Mouse (Mus musculus) MEL (cell line): ENCODE results near the gene Ube2h.

ENCODE experiments used
- BHLHE40 ChIP-seq: IDR thresholded peaks from 2 replicates; pipeline ENCODE4 v1.6.1; 2012; ENCODE audit warnings: low read depth, mild to moderate bottlenecking, inconsistent platforms, low read length, improper control_type of control experiment, borderline replicate concordance
- CTCF ChIP-seq, 3 experiments: IDR thresholded peaks in 2 of 3; conservative IDR thresholded peaks in 1 of 3; 2 replicates each; pipeline ENCODE4 v1.5.1; 2011 to 2012; ENCODE audit warnings: low read length in 3 of 3, low read depth in 2 of 3, mild to moderate bottlenecking in 2 of 3, improper control_type of control experiment in 1 of 3, inconsistent platforms in 1 of 3, mixed read lengths in 1 of 3, moderate library complexity in 1 of 3; ENCODE audit not compliant: control insufficient read depth in 1 of 3, insufficient read depth in 1 of 3, poor library complexity in 1 of 3, severe bottlenecking in 1 of 3
- EP300 ChIP-seq, 2 experiments: IDR thresholded peaks; 2 replicates each; pipeline ENCODE4 v1.6.1; 2011; ENCODE audit warnings: improper control_type of control experiment in 2 of 2, low read length in 2 of 2, low read depth in 1 of 2, mild to moderate bottlenecking in 1 of 2
- GATA1 ChIP-seq: IDR thresholded peaks from 2 replicates; pipeline ENCODE4 v1.6.1; 2011; ENCODE audit warnings: low read depth, low read length, improper control_type of control experiment
- MYB ChIP-seq: IDR thresholded peaks from 2 replicates; pipeline ENCODE4 v1.6.1; 2011; ENCODE audit warnings: mild to moderate bottlenecking, low read depth, low read length, improper control_type of control experiment
- POLR2A ChIP-seq, 2 experiments: IDR thresholded peaks; 2 replicates each; pipeline ENCODE4 v1.6.1; 2011 to 2012; ENCODE audit warnings: low read length in 2 of 2, mild to moderate bottlenecking in 2 of 2, control low read depth in 1 of 2, improper control_type of control experiment in 1 of 2, low read depth in 1 of 2, moderate library complexity in 1 of 2; ENCODE audit not compliant: control insufficient read depth in 1 of 2, insufficient read depth in 1 of 2, poor library complexity in 1 of 2
- SMC3 ChIP-seq: IDR thresholded peaks from 2 replicates; pipeline ENCODE4 v1.6.1; 2011; ENCODE audit warnings: low read depth, low read length, improper control_type of control experiment
- TCF12 ChIP-seq: IDR thresholded peaks from 2 replicates; pipeline ENCODE4 v1.6.1; 2014; ENCODE audit warnings: low read depth, mild to moderate bottlenecking, inconsistent platforms, low read length, improper control_type of control experiment, moderate library complexity
- ZC3H11A ChIP-seq: IDR thresholded peaks from 2 replicates; pipeline ENCODE4 v1.6.1; 2012; ENCODE audit warnings: low read depth, mild to moderate bottlenecking, inconsistent platforms, low read length, improper control_type of control experiment

DNA sequence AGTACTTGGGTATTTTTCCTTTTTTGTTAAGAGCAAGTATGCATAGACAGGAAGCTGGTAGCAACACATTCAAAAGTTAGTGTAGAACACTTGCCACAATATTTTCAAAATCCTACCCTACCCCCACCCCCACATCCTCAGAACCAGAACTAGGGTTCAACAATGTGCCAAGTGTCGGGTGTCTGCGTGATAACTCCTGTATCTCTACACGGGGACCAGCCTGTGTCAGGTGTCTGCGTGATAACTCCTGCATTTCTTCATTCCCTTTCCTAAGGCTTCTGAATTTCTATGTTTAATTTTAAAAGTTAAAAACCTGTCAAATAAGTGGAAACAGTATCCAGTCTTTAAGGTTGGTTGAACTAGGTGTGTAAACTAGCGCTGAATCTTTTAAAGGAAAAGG lies 58.4 kb downstream of the Ube2h start:
- TF ChIP-seq SMC3 (no peak), POLR2A (IDR thresholded peaks at IDR 0.05; ENCODE audit: control insufficient read depth in 1 of 2, insufficient read depth in 1 of 2, low read depth in 1 of 2, low read length in 2 of 2, poor library complexity in 1 of 2) (no peak), GATA1 (peak; percentile 79), BHLHE40 (no peak), EP300 (IDR thresholded peaks at IDR 0.05; ENCODE audit: low read depth in 1 of 2, low read length in 2 of 2) (peak; percentile 74 to 78), ZC3H11A (no peak), CTCF (IDR thresholded peaks at IDR 0.05 in 2 of 3, conservative IDR thresholded peaks at IDR 0.05 in 1 of 3; ENCODE audit: control insufficient read depth in 1 of 3, insufficient read depth in 1 of 3, low read depth in 2 of 3, low read length in 3 of 3, poor library complexity in 1 of 3, severe bottlenecking in 1 of 3) (no peak), TCF12 (peak; percentile 81), MYB (no peak)
